Mouse (Mus musculus) frontal cortex, postnatal 14 days (tissue): ENCODE results near the gene Ptbp3.

Experiments used
- DNase-seq, 2 experiments: peaks; one replicate each; pipeline ENCODE4 v3.0.0; 2022; ENCODE audit warnings: low spot score in 2 of 2

The Ptbp3 gene

GRCm38 (mm10) chr4:59505481-59505880 is 43.7 kb downstream of the Ptbp3 start:
- no peak for DNase-seq

GRCm38 (mm10) chr4:59491097-59491496 is 58.1 kb downstream of the Ptbp3 start:
- no peak for DNase-seq

GRCm38 (mm10) chr4:59471306-59471705 is 77.9 kb downstream of the Ptbp3 start:
- DNase-seq, result no peak

GRCm38 (mm10) chr4:59465449-59465848 is 83.7 kb downstream of the Ptbp3 start:
- DNase-seq, result no peak

- no peak for DNase-seq
Observed at GRCm38 (mm10) chr4:59464661-59465060, 84.5 kb downstream of the Ptbp3 start.

GRCm38 (mm10) chr4:59462494-59462893 is 86.7 kb downstream of the Ptbp3 start:
- DNase-seq, result peak in 1 of 2 experiments; percentile 27

- no peak for DNase-seq
Observed at GRCm38 (mm10) chr4:59461116-59461727, 87.9 kb downstream of the Ptbp3 start.

- DNase-seq, result no peak
Observed at GRCm38 (mm10) chr4:59459216-59459955, 89.8 kb downstream of the Ptbp3 start.

GRCm38 (mm10) chr4:59457941-59458340 is 91.2 kb downstream of the Ptbp3 start:
- DNase-seq, result no peak

GRCm38 (mm10) chr4:59457091-59457490 is 92.1 kb downstream of the Ptbp3 start:
- DNase-seq, result no peak

- no peak for DNase-seq
Observed at GRCm38 (mm10) chr4:59455465-59455864, 93.7 kb downstream of the Ptbp3 start.

GRCm38 (mm10) chr4:59454046-59454445 is 95.1 kb downstream of the Ptbp3 start:
- no peak for DNase-seq

GRCm38 (mm10) chr4:59452503-59452933 is 96.6 kb downstream of the Ptbp3 start:
- DNase-seq, result no peak

- DNase-seq, result no peak
Observed at GRCm38 (mm10) chr4:59450906-59451305, 98.3 kb downstream of the Ptbp3 start.

- DNase-seq, result no peak
Observed at GRCm38 (mm10) chr4:59450234-59450854, 98.8 kb downstream of the Ptbp3 start.

- no peak for DNase-seq
Observed at GRCm38 (mm10) chr4:59447296-59447695, 101.9 kb downstream of the Ptbp3 start.

- no peak for DNase-seq
Observed at GRCm38 (mm10) chr4:59445516-59445915, 103.6 kb downstream of the Ptbp3 start.

- no peak for DNase-seq
Observed at GRCm38 (mm10) chr4:59444994-59445393, 104.2 kb downstream of the Ptbp3 start.

GRCm38 (mm10) chr4:59444085-59444484 is 105.1 kb downstream of the Ptbp3 start:
- DNase-seq, result no peak

- DNase-seq, result no peak
Observed at GRCm38 (mm10) chr4:59441265-59441664, 107.9 kb downstream of the Ptbp3 start.

- no peak for DNase-seq
Observed at GRCm38 (mm10) chr4:59439960-59440359, 109.2 kb downstream of the Ptbp3 start.

GRCm38 (mm10) chr4:59439041-59439440 is 110.1 kb downstream of the Ptbp3 start:
- DNase-seq, result no peak
